Mouse (Mus musculus): ENCODE measurements around the gene Ric3.

The Ric3 gene

DNA sequence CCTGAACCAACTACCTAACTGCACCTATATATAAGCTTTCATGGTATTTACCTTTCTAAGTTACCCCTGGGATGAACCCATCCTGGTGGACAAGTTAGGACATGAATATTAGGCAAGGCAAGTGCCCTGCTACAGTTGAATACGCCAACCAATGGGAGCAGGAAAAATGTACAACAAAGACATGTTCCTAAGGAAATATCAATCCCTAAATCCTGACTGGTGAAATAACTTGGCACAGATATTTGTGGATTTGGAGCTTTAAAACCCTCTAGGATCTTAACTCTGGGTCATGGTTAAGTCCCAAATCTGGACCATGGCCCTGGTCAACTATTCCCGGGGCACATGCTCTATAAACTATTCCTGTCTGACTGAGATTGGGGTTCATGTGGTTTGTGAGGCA is 37.3 kb downstream of the Ric3 start:
- no peak for DNase-seq

DNA sequence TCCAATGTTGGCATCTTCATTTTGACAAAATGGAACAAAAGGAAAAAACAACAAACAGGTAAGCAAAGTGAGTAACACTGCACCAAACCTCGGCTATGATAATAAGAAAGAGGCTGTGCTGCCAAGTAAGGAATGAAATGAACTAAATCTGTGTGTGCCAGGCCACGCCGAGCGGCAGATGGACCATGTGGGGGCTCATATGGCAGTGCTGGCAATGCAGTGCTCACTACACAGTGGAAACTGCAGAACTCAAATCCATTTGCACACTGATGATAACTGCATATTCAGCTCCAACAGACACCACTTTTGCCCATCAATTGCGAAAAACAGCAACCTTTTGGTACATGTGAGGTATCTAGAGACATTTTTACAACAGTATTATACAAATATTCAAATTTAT is 43.7 kb downstream of the Ric3 start:
- DNase-seq = no peak

DNA sequence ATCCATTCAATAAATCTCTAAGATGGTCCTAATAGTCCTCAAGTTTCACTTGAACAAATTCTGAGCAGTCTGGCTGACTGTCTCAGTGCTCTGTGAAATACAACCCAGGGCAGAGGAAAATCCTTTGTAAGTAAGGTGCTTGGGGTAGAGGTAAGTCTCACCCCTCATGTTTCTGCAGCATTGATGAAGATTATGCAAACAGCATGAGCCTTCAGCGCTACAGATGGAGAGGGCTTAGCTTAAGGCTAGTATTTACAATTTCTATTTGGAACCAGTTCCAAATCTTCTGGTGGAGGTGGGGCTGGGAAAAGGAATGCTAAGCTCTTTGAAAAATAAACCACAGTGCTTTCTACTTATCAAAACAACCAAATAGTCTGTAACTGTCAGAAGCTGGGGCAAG is 44.1 kb downstream of the Ric3 start:
- DNase-seq = no peak

DNA sequence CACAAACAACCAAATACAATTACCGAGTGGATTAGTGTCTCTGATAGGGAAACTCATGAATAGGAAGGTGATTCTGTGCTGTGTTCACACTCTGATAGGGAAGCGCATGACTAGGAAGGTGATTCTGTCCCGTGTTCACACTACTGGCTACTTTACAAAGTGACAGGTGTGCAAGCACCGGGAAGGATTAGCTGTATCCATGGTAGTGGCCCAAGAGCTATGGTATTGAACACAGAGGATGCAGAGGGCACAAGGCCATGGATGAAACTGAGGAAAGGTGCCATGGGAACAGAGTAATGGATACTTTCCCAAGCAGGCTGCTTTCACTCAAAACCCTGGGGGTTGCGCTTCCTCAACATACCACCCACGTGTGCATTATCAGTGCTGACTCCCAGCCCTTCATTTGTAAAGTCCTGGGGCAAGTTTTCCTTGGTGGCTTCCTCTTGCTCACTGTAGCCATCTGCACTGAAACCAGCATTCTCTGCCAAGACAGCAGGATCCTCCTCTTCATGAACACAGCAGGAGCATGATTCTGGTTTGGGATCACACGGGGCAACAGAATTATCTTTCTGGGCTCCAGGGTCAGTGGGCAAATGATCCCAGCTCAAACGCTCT is 44.9 kb downstream of the Ric3 start:
- no peak for DNase-seq

DNA sequence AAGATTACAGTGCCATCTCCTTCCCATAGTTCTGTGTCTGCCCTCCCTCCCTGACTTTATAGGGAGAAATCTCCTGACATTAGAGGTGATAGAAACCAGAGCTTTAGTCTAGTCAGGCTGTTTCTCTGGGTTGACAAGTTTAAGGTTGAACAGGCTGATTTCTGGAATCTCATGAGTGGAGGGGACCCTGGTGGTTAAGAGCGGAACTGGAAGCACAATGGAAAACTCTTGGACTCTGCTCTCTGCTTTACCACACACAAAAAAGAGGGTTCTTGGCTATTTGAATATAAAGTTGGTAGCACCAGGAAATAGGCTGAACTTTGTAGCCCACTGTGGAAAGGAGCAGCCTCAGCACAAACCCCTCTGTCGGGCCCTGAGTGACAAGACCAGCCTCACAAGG is 51.1 kb downstream of the Ric3 start:
- no peak for DNase-seq

DNA sequence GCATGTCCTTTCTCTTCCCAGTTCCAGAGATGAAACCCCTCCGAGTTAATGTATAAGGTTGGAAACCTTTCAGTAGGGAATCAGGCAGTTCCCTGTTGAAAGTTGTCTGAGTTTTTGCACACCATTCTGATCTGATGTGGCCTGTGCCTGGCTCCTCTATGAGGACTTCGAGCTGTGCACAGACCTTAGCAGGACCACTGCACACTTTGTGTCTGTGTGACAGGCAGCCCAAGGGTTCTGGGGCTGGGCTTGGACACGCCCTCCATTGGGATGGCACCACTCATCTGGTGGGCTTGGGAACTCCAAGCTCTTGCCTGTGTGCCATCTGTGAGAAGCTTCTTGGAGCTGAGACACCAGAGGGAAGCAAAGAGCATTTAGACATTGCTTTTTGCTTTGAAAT is 51.8 kb downstream of the Ric3 start:
- no peak for DNase-seq

DNA sequence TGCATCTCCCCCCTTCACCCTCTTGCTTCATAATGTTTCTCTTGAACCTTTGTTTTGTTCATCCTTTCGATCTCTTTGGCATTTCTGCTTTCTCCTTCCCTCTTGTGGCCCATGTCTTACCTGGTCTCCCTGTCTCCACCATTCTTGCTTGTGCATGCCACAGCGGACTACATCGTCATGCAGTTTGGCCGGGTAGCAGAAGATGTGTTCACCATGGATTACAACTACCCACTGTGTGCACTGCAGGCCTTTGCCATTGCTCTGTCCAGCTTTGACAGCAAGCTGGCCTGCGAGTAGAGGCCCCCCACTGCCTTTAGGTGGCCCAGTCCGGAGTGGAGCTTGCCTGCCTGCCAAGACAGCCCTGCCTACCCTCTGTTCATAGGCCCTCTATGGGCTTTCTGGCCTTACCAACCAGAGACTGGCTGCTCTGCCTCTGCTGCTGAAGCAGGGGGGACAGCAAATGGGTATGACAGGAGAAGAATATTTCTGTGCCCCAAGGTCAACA is 53.1 kb downstream of the Ric3 start:
- no peak for DNase-seq

DNA sequence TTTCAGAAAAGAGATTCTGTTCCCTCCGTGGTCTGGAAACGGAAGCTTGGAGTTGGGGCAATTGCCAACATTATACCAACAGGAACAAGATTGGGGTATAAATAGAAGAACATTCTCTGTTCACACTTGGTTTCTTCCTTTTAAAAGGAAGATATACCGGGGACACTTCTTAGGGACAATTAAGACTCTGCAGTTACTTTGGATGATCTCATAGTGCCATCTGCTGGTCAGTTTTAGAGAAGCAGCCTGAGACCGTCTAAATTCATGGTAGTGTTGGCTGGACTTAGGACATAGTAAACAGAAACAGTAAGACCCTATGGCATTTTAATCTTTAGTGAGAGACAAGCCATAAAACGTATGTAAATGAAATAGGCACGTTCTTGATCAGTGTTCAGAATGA is 54.9 kb downstream of the Ric3 start:
- peak; percentile 72 for DNase-seq

DNA sequence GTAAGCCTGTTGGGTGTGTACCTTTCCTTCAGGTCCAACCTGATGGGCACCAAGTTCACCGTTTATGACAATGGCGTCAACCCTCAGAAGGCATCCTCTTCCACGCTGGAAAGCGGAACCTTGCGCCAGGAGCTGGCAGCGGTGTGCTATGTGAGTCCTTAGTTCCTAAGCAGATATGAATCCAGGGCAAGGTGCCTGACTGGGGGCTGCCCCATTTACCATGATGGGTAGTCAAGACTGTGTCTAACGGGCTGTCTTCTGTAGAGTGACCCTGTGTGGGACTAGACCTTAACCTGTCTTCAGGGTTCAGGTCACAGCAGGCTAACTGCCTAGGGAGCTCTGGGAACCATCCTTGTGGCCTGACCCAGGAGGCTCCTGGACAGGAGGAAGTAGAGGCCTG is 55.4 kb downstream of the Ric3 start:
- DNase-seq = no peak

DNA sequence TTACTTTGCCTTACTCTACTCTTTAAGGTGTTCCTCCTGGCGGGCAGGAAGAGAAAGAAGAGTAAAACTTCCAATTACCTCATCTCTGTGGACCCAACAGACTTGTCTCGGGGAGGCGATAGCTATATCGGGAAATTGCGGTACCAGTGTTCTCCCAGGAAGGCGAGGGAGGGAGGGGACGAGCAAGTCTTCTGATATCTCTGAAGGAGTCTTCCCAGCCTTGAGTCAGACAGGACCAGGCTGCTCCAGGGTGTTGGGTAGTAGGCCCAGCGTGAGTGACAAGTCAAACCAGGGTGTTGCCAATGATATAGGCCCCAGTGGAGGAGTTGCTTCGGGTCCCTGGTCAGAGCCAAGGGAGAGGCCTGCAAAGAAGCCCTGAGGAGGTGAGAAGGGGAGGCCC is 56.2 kb downstream of the Ric3 start:
- DNase-seq = no peak

DNA sequence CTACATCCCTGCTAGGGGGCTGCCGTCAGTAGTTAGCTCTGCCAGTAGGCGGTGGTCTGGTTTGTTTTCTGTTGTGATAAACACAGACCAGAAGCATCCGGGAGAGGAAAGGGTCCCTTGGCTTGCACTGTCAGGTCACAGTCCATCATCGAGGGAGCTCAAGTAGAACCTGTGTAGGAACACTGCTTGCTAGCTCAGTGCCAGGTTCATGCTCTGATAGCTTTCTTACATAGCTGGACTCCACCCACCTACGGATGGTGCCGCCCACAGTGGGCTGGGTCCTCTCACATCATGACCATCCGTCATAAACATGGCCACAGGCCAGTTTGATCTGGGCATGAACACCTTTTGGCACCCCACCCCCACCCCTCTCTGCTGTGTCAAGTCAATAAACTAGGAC is 57.4 kb downstream of the Ric3 start:
- no peak for DNase-seq

DNA sequence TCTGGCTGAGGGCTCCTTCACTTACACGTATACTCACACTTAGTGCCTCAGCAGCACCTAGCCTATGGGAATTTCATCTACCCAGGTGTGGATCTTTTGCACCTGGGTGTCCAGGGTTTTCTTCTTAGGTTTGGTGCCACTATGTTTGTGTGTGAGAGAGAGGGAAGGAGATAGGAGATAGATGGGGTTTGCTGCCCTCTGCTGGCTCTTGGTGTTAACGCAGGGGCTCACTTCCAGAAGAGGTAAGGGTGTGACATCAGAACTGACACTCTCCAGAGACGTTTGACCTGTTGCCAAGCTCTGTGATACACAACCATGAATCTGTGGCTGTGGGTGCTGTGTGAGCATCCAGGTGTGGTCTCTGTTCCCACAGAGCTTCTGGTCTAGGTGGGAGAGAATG is 61.7 kb downstream of the Ric3 start:
- peak; percentile 79 for DNase-seq

DNA sequence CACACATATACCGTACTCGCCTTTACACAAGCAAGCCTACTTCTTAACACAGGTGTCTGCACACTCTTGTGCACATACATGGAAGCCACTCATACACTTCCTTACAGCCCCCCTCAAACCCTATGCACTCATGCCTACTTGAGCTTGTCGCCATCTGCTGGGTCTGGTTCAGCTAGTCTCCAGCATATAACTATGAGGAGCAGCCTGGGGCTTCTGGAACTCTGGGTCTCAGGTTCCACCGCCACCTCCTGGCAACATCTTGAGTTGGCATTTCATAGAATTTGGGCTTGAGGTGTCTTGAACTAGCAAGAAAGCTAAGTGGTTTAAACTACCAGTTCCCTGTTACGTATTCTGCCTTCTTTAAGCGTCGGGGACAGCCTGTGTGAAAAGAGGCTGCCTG is 63.9 kb downstream of the Ric3 start:
- DNase-seq = no peak

DNA sequence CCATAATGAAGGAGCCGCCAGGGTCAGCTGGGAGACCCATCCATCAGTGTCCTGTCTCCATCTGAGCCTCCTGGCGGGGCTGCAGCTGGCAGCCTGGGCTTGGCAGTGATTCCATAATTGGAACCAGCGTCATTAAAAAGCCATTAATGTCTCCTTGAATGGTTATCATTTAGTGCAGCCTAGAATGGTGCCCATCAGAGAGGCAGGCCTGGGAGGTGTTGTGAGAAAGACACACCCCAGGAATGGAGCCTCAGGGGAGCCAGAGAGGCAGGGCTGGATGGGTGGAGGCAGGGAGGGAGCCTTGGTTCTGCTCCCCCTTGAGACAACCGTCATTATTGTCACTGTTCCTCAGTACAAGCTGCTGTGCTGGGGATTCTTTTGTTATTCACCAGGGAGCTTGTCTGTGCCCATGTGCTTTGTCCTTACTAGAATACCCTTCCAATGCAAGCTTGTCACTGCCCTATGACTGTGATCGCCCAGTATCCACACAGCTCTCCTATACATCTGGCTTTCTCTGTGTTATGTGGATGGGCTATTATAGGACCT is 66.7 kb downstream of the Ric3 start:
- DNase-seq = no peak

DNA sequence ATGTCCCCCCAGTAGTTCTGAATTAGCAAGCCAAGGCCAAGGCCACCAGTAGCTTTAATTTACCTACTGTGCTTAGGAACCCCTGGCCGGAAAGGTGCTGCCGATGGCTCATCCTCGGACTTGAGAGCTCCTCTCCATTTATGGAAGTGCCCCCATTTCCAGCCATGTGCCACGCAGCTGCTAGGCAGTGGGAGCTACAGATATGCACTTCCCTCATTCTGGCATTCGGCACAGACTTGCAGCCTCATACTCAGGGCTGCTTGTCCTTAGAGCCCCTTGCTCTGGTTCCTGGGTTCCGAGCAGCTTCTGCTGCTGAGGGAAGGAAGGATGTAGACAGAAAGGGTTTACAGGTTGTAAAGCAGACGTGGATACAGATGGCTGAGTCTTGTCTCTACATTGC is 68.3 kb downstream of the Ric3 start:
- DNase-seq = no peak

DNA sequence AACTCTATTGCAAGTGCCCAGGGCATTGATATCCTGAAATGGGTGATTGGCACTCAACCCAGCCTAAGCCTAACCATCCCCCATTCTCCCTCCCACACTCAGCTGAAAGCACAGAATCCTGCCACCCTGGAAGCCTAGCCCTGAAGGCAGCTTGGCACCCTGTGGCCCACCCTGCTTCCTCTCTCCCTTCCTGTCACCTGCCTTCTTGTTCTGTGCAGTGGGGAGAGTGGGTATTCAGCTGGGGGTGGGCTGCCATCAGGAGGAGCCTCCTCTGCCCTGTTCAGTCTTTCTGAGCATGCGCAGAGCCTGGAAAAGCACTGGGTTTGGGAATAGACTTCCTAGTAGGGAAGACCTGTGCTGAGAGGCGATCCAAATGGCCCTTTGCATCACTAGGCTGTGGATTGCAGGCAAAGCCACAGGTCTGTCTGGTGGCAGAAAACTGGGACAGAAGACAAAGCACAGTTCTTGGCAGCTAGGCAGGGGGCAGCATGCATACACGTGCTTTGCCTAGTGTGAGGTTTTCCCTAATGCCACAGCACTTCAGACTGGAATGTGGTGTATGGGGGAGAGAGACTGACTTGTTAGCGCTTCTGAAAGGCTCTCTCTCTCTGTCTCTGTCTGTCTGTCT is 70.0 kb downstream of the Ric3 start:
- DNase-seq = no peak

DNA sequence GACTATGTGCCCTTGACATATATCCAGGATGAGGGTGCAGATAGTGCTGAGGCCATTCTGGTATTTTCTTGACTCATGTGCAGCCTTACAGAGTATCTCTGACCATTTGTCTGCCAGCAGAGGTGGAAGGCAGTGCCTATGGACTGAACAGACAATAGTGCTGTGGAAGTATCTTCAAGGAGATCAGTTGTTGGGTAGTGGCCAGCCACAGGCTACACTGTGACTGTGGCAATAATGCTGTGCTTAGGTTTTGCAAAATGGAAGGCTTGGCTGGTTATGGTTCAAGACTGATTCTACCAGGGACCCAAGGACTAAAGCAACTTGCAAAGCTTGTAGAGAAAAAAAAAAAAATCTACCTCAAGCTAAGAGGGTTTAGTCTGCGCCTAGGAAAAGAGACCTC is 70.6 kb downstream of the Ric3 start:
- DNase-seq = no peak

DNA sequence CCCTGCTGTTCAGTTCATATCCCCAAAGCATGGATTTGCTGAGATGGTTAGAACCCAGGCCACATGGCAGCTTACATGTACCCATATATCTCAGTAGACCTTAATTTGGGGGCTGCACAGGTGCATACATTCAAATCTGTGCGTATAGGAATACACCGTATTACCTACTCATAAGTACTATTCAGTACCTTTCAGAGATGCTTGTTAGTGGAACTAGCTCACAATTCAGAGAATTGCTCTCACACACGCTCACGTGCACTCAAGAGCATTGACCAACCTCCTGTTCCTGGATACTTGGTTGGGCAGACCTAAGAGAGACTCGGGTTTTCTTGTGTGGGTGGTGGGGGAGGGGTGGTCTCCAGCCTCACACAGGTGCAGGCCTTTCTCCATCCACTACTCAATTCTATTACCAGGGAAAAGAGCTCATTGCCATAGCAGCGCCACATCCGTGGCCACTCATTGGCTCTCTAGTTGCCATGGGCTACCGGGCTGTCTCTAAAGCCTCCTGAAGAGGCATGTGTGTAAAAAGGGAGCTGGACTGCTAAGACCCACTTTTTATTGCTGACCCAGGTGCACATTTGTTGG is 71.4 kb downstream of the Ric3 start:
- DNase-seq = no peak

DNA sequence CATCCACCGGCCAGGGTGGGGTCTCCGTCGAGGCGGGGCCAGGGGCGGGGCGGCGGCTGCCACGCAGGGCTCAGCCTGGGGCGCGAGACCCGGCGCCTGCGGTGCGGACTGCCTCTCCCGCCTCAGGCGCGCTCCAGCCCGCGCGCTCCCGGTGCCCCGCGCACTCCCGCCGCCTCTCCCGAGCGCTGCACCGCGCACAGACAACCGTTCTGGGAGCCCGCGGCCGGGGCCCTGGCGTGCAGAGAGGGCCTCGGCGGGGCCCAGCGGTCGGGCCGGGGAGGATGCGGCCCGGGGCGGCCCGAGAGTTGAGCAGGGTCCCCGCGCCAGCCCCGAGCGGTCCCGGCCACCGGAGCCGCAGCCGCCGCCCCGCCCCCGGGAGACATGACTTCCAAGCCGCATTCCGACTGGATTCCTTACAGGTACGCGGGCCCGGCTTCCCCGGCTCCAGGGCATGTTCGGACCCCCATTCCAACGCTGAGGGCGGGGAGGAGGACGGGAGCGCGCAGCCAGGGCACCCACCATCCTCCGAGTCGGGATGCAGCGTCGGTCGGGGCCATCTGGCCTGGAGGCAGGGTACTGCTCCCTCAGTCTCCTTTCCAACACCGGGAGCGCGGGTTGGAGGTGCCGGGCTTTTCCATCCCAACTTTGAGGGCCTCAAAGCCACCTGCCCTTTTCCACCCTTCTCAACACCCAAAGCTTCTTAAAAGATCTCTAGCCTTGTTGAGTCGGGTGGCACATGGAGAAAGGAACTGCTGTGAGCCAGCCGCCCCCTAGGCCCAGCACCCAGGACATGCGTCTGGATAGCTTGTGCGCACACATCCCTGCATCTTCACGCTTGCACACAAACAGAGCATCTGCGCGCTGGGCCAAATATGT is 72.2 kb downstream of the Ric3 start:
- DNase-seq = peak; percentile 15

DNA sequence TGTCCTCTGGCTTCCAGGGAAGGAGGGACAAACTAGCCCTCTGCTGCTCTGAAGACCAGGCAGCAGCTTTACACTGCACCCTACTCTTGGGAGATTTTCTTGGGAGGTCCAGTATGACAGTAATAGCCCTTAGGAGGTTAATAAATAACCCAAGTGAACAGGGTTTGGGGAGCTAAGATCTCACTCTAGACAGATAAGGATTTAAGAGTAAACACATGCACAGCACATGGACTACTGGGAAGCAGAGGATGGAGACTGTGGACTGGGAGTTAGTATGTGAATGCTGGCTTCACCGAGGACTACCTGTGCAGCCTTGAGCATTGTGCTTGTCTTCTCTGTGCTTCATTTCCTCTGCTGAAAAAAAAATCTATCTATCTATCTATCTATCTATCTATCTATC is 73.9 kb downstream of the Ric3 start:
- no peak for DNase-seq

DNA sequence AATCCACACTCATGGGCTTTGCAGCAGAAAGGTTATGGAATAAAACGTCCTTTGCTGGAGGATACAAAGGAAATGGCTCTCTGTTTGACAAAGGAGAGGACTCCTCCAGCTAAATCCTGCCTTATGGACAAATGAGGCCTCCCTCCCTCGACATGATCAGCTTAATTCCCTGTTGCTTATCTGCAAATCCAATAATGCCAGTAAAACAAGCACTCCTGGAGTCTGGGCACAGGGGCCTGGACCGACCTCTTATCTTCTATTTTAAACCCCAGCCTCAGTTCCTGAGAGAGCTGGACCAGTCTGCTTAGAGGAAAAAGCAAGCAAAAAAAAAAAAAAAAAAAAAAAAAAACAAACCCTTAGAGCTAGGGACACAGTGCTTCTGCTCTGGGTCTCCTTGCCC is 79.5 kb downstream of the Ric3 start:
- DNase-seq = no peak

DNA sequence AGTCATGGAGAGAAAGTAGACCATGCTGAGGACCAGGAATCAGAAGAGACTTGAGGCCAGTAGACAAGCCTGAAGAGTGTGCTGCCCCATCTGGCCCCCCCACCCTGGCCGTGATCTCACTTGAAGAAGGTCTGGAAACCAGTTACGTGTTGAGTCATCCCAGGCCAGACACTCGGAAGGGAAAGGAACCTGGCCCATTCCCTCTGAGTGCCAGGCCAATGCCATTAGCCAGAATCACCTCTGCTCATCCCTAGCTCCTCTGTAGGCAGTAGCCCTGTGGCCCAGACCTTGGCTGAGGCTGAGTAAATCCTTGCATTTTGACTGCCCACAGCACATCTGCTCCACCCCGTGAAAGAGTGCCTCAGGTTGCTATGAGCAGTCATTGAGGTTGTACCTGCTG is 81.2 kb downstream of the Ric3 start:
- DNase-seq = no peak

DNA sequence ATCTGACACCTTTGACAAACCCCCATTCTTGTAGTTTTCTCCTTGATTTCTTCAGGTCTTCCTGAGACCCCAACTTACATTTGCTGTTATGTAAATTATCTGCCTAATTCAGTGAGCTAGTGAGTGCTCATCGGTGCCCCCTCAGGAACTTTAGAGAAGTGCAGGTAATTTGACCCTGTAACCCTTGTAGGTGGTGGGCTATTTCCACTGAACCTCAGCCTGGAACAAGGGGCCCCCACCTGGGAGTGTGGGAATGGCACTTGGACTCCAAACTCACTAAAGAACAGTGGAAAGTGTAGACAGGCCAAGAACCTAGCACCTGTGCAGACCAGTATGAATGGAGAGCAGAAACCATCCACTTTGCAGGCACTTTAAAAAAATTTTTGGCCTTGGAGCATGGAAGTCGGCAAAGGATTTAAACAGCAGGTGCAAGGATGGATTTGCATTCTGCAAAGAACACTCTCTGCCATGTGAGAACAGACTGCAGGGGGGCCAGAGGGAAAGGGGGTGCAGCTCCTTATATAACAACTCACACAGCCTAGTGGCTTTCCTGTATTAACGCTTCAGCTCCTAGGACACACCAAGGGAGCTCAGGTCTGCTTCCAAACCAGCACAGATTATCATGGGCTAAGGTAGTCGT is 82.7 kb downstream of the Ric3 start:
- DNase-seq = peak; percentile 25
